Mouse (Mus musculus): ENCODE measurements around the gene Ccdc28a.
A peak's percentile ranks its signal among the peaks of the same experiment; 100 is the strongest.

Gene Ccdc28a

GRCm38 (mm10) chr10:18197206-18197979 is 37.4 kb downstream of the Ccdc28a start:
- peak; percentile 21 for DNase-seq (ENCODE audit: extremely low read depth, insufficient read length, low spot score)

- DNase-seq (ENCODE audit: extremely low read depth, insufficient read length, low spot score): no peak
Measured at GRCm38 (mm10) chr10:18194737-18195141, 40.1 kb downstream of the Ccdc28a start.

- no peak for DNase-seq (ENCODE audit: extremely low read depth, insufficient read length, low spot score)
Measured at GRCm38 (mm10) chr10:18194156-18194555, 40.6 kb downstream of the Ccdc28a start.

GRCm38 (mm10) chr10:18193221-18193620 is 41.6 kb downstream of the Ccdc28a start:
- no peak for DNase-seq (ENCODE audit: extremely low read depth, insufficient read length, low spot score)

GRCm38 (mm10) chr10:18191706-18192105 is 43.1 kb downstream of the Ccdc28a start:
- DNase-seq (ENCODE audit: extremely low read depth, insufficient read length, low spot score): no peak

- DNase-seq (ENCODE audit: extremely low read depth, insufficient read length, low spot score): no peak
Measured at GRCm38 (mm10) chr10:18189498-18189897, 45.3 kb downstream of the Ccdc28a start.

GRCm38 (mm10) chr10:18188564-18188963 is 46.2 kb downstream of the Ccdc28a start:
- DNase-seq (ENCODE audit: extremely low read depth, insufficient read length, low spot score): no peak

DNA sequence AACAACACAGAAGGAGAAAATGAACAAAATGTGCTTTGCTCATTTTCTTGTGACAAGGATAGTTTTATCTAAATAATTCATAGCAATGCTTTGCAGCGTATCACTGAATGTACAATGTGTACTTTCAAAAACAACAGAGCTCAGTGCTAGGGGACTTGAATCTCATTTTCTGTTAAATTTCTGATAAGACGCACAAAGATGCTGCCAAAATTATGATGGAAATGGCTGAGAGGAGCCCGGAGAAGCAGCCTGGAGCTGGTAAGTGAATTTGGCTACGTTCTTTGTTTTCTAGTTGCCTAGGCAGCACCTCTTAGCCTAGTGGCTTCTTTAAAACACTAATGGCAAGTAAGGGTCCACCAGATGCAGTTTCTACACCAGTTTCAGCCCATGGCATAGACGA is 52.6 kb downstream of the Ccdc28a start:
- DNase-seq (ENCODE audit: extremely low read depth, insufficient read length, low spot score): no peak

GRCm38 (mm10) chr10:18177304-18177703 is 57.5 kb downstream of the Ccdc28a start:
- DNase-seq (ENCODE audit: extremely low read depth, insufficient read length, low spot score): no peak

GRCm38 (mm10) chr10:18176722-18177121 is 58.1 kb downstream of the Ccdc28a start:
- DNase-seq (ENCODE audit: extremely low read depth, insufficient read length, low spot score): no peak

DNA sequence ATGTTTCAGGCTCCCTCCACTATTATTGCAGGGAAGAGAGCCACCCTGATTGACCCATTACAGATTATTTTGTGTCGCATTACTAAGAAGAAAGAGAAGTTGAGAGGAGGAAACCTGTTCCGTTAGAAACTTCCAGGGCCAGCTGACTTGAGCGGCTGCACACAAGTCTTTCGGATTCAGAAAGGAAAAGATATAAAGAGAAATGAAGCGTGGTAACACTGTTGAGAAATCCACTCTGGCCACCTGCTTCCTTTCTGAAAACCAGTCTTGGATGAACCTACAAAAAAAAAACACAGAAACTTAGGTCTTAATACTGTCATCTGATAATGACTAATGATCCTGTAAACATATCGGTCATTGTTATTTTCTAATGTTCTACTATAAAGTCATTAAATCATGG is 59.7 kb downstream of the Ccdc28a start:
- DNase-seq (ENCODE audit: extremely low read depth, insufficient read length, low spot score): no peak

Data from 3134 (cell line).